In the genomic region with DNA sequence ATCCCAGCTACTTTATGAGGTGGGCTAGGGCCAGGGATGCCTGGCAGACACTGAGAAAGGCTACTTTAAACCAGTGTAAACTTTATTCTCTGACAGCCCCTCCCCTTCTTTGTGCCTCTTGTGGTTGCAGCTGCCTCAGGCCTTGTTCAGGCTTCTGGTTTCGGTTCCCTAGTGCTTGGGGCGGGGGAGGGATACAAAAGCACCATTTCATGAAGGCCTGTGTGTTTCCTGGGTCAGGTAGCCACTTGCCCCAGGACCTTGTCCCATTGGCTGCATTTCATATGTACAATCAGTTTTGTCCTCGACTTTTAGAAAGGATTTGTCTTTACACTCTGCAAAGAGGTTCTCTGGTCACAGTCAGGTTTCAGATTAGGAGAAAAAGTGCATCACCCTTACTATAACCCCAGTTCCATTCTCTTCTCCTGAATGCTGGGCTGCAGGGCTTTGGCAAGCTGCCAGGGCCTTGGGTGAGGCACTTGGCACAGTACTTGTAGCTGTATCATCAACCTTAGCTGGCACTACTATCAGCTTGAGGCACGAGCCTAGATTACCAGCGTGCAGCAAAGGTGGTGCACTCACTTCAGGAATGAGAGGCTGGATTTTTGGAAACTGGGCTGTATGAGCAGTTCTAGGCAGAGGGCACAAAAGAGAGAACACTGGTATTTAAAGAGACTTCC, we compare ENCODE assay signal across 8 mouse cellular contexts. TPM values are rescaled to one million over a fixed set of nuclear protein-coding genes. Genes with fewer than 3 reads are reported as not detected.
DNase-seq lines count a peak whose midpoint lies in the region; ATAC-seq and TF ChIP-seq lines count a peak whose summit lies in the region.

No protein-coding gene starts in this region.

- H3K27me3 ChIP-seq in liver, embryonic 14.5 days (ENCODE audit: control insufficient read depth, insufficient read depth, low read length) = no peaks in the 10 kb centered on the region
- H3K27me3 ChIP-seq in neural tube, embryonic 15.5 days (replicated peaks) = no peaks in the 10 kb centered on the region

- H3K4me1 ChIP-seq in embryonic fibroblast, embryonic 13.5 days (ENCODE audit: control insufficient read depth, insufficient read depth, low read length) = peaks cover 12% of the 10 kb centered on the region
- peaks cover 3 to 21% of the 10 kb centered on the region in 2 experiments; a peak in 2 of 4 replicates for H3K4me1 ChIP-seq in liver, embryonic 14.5 days (replicated peaks; ENCODE audit: control insufficient read depth in 2 of 2, insufficient read depth in 2 of 2, low read length in 1 of 2)
- peaks cover 36% of the 10 kb centered on the region for H3K4me1 ChIP-seq in neural tube, embryonic 15.5 days

- peak overlapping the region; percentile 27; the same call in 1 of the 2 replicates for H3K27ac ChIP-seq in embryonic fibroblast, embryonic 13.5 days (ENCODE audit: insufficient read depth, low read length)
- H3K27ac ChIP-seq in liver, embryonic 14.5 days = no peak overlapping the region
- H3K27ac ChIP-seq in neural tube, embryonic 15.5 days (replicated peaks) = no peak overlapping the region

- DNase-seq in layer of hippocampus, adult 11-12 months (ENCODE audit: low spot score) = peak; percentile 23
- no peak for DNase-seq in layer of hippocampus, adult 9-10 months (ENCODE audit: low spot score)
- peak; percentile 71 to 87 for DNase-seq in adrenal gland, adult (ENCODE audit: inconsistent age in 2 of 2, low spot score in 1 of 2)
- peak; percentile 68 for DNase-seq in induced T-regulatory cell, adult 2 months (ENCODE audit: low read depth)
- DNase-seq in liver, embryonic 14.5 days (ENCODE audit: low read depth in 3 of 3, low spot score in 3 of 3) = no peak
- DNase-seq in c-Kit-positive CD71-positive TER-119-positive erythroid progenitor cells, embryonic 14.5 days (ENCODE audit: low spot score) = no peak

- no peak for TF ChIP-seq CTCF in embryonic fibroblast, embryonic 13.5 days (IDR thresholded peaks at IDR 0.05; ENCODE audit: borderline replicate concordance, insufficient read depth, low read length)
- TF ChIP-seq CTCF in liver, embryonic 14.5 days (IDR thresholded peaks at IDR 0.05; ENCODE audit: low read depth) = no peak

- H3K9me3 ChIP-seq in liver, embryonic 14.5 days (ENCODE audit: control insufficient read depth, low read length) = no peaks in the 10 kb centered on the region
- H3K9me3 ChIP-seq in neural tube, embryonic 15.5 days (replicated peaks) = no peaks in the 10 kb centered on the region

- ATAC-seq in liver, embryonic 14.5 days (ENCODE audit: insufficient read depth) = no peak
- no peak for ATAC-seq in neural tube, embryonic 15.5 days (ENCODE audit: low FRiP score)

- no peaks in the 10 kb centered on the region for H3K36me3 ChIP-seq in liver, embryonic 14.5 days (replicated peaks; ENCODE audit: control insufficient read depth, insufficient read depth, low read depth)
- 0 out of 2 replicates have a peak, but pooled peaks cover 3% of the 10 kb centered on the region for H3K36me3 ChIP-seq in neural tube, embryonic 15.5 days

- no peak for TF ChIP-seq POLR2A in embryonic fibroblast, embryonic 13.5 days (IDR thresholded peaks at IDR 0.05; ENCODE audit: low read depth, low read length)

- no peak for TF ChIP-seq EP300 in liver, embryonic 14.5 days (IDR thresholded peaks at IDR 0.05; ENCODE audit: low read depth)

- H3K9ac ChIP-seq in liver, embryonic 14.5 days (replicated peaks) = no peak overlapping the region
- H3K9ac ChIP-seq in neural tube, embryonic 15.5 days (replicated peaks) = no peak overlapping the region

- peak overlapping the region; percentile 72 for H3K4me2 ChIP-seq in liver, embryonic 14.5 days (ENCODE audit: low read depth)
- H3K4me2 ChIP-seq in neural tube, embryonic 15.5 days = peak overlapping the region; percentile 68

- no peak overlapping the region for H3K4me3 ChIP-seq in embryonic fibroblast, embryonic 13.5 days (ENCODE audit: insufficient read depth, low read length)
- peak overlapping the region in 1 of 2 experiments; percentile 14; a peak in 1 of 4 replicates for H3K4me3 ChIP-seq in liver, embryonic 14.5 days (ENCODE audit: insufficient read depth in 1 of 2, low read depth in 2 of 2, low read length in 2 of 2)
- no peak overlapping the region for H3K4me3 ChIP-seq in neural tube, embryonic 15.5 days (replicated peaks)

- 16% methylated on average over 5 of the region's 5 CpGs for WGBS in liver, embryonic 14.5 days (ENCODE audit: insufficient replicate concordance)
- 37% methylated on average over 5 of the region's 5 CpGs for WGBS in neural tube, embryonic 15.5 days

RNA-seq across cellular contexts. Expression of a gene that starts 2.4 kb away (rescaled TPM):
- 12.3 and 14.7 TPM in 2 replicates for polyA plus RNA-seq in embryonic fibroblast, embryonic 13.5 days (2011; ENCODE audit: insufficient read length, low read depth, missing spikeins)
- polyA plus RNA-seq in liver, embryonic 14.5 days (2012; rRNA removed) = 5.9 and 6.1 TPM in 2 replicates
- 6.5 and 6.6 TPM in 2 replicates for polyA plus RNA-seq in liver, embryonic 14.5 days (2014; fragmentation: Nextera tagmentation; extraction: Ambion mirVana)
- 13.6 and 15.5 TPM in 2 replicates for polyA plus RNA-seq in neural tube, embryonic 15.5 days (2015; fragmentation: Nextera tagmentation; extraction: Ambion mirVana)

RNA-seq across cellular contexts. Expression of a gene that starts 2.8 kb away (rescaled TPM):
- polyA plus RNA-seq in embryonic fibroblast, embryonic 13.5 days (2011; ENCODE audit: insufficient read length, low read depth, missing spikeins) = 207 and 261 TPM in 2 replicates
- 31.6 and 41.7 TPM in 2 replicates for polyA plus RNA-seq in liver, embryonic 14.5 days (2012; rRNA removed)
- 136 and 137 TPM in 2 replicates for polyA plus RNA-seq in liver, embryonic 14.5 days (2014; fragmentation: Nextera tagmentation; extraction: Ambion mirVana)
- 146 and 166 TPM in 2 replicates for polyA plus RNA-seq in neural tube, embryonic 15.5 days (2015; fragmentation: Nextera tagmentation; extraction: Ambion mirVana)

RNA-seq across cellular contexts. Expression of a gene that starts 38.1 kb away (rescaled TPM):
- polyA plus RNA-seq in embryonic fibroblast, embryonic 13.5 days (2011; ENCODE audit: insufficient read length, low read depth, missing spikeins) = 0.25 TPM in 1 of 2 replicates, not detected in the other
- polyA plus RNA-seq in liver, embryonic 14.5 days (2012; rRNA removed) = 0.26 and 0.31 TPM in 2 replicates
- 0.08 and 0.14 TPM in 2 replicates for polyA plus RNA-seq in liver, embryonic 14.5 days (2014; fragmentation: Nextera tagmentation; extraction: Ambion mirVana)
- polyA plus RNA-seq in neural tube, embryonic 15.5 days (2015; fragmentation: Nextera tagmentation; extraction: Ambion mirVana) = 0.70 and 0.92 TPM in 2 replicates

RNA-seq across cellular contexts. Expression of a gene that starts 45.9 kb away (rescaled TPM):
- 105 and 113 TPM in 2 replicates for polyA plus RNA-seq in embryonic fibroblast, embryonic 13.5 days (2011; ENCODE audit: insufficient read length, low read depth, missing spikeins)
- polyA plus RNA-seq in liver, embryonic 14.5 days (2012; rRNA removed) = 1.7 and 2.0 TPM in 2 replicates
- polyA plus RNA-seq in liver, embryonic 14.5 days (2014; fragmentation: Nextera tagmentation; extraction: Ambion mirVana) = 0.29 and 0.34 TPM in 2 replicates
- 8.2 TPM in 2 replicates for polyA plus RNA-seq in neural tube, embryonic 15.5 days (2015; fragmentation: Nextera tagmentation; extraction: Ambion mirVana)

RNA-seq across cellular contexts. Expression of a gene that starts 55.4 kb away (rescaled TPM):
- polyA plus RNA-seq in embryonic fibroblast, embryonic 13.5 days (2011; ENCODE audit: insufficient read length, low read depth, missing spikeins) = not detected in 2 replicates
- polyA plus RNA-seq in liver, embryonic 14.5 days (2012; rRNA removed) = 0.04 and 0.12 TPM in 2 replicates
- polyA plus RNA-seq in liver, embryonic 14.5 days (2014; fragmentation: Nextera tagmentation; extraction: Ambion mirVana) = 0.05 and 0.11 TPM in 2 replicates
- polyA plus RNA-seq in neural tube, embryonic 15.5 days (2015; fragmentation: Nextera tagmentation; extraction: Ambion mirVana) = 3.6 and 4.8 TPM in 2 replicates

Comparison
In these comparisons a context has a peak if more than half of its experiments do, and no peak if none do; other contexts are left out.
1. DNase-seq: peak in layer of hippocampus, adult 11-12 months (single experiment), adrenal gland, adult (2 of 2) and induced T-regulatory cell, adult 2 months (single experiment); none in layer of hippocampus, adult 9-10 months (single experiment), liver, embryonic 14.5 days (0 of 3) and c-Kit-positive CD71-positive TER-119-positive erythroid progenitor cells, embryonic 14.5 days (single experiment).